Mouse (Mus musculus) embryonic fibroblast, embryonic 13.5 days (primary cell): ENCODE measurements around the gene Ergic1.

Experiments used
- CTCF ChIP-seq: IDR thresholded peaks from 2 replicates; pipeline ENCODE4 v1.5.1; 2011; ENCODE audit warnings: mild to moderate bottlenecking, control low read depth, low read length, moderate library complexity, borderline replicate concordance; ENCODE audit not compliant: insufficient read depth
- POLR2A ChIP-seq: IDR thresholded peaks from 2 replicates; pipeline ENCODE4 v1.6.1; 2011; ENCODE audit warnings: low read depth, mild to moderate bottlenecking, control low read depth, low read length, moderate library complexity

GRCm38 (mm10) chr17:26529791-26530241 is 31.5 kb upstream of the Ergic1 start:
- TF ChIP-seq CTCF (no peak), POLR2A (no peak)
